Mouse (Mus musculus) limb, embryonic 13.5 days (tissue): Measurements from ENCODE around the gene Jph4. TPM values are rescaled to one million over a fixed set of nuclear protein-coding genes. Genes with fewer than 3 reads are reported as not detected.

Experiments
- ATAC-seq: fragments of 200-750 bp; cut with Nextera tagmentation; 2 replicates; pipeline ENCODE4 v1.8.0; 2017; ENCODE audit warnings: low read depth, moderate number of reproducible peaks, moderate TSS enrichment; ENCODE audit not compliant: low FRiP score
- H3K27ac ChIP-seq: fragments of 300-500 bp; sonication (generic); 2 replicates; pipeline ENCODE4 v1.5.1; 2015; ENCODE audit warnings: inconsistent platforms, mild to moderate bottlenecking, moderate library complexity
- H3K27me3 ChIP-seq: fragments of 300-500 bp; sonication (generic); 2 replicates; pipeline ENCODE4 v1.6.1; 2015; ENCODE audit warnings: mild to moderate bottlenecking, inconsistent platforms
- H3K36me3 ChIP-seq: fragments of 300-500 bp; sonication (generic); 2 replicates; pipeline ENCODE4 v1.6.1; 2015; ENCODE audit warnings: inconsistent platforms, mild to moderate bottlenecking, moderate library complexity
- H3K4me1 ChIP-seq: fragments of 300-500 bp; sonication (generic); 2 replicates; pipeline ENCODE4 v1.6.1; 2015; ENCODE audit warnings: inconsistent platforms
- H3K4me2 ChIP-seq: fragments of 300-500 bp; sonication (generic); replicated peaks from 2 replicates; pipeline ENCODE4 v1.6.1; 2015; ENCODE audit warnings: inconsistent platforms, mild to moderate bottlenecking, moderate library complexity
- H3K4me3 ChIP-seq: fragments of 300-500 bp; sonication (generic); 2 replicates; pipeline ENCODE4 v1.5.1; 2015; ENCODE audit warnings: moderate library complexity, mild to moderate bottlenecking, inconsistent platforms
- H3K9ac ChIP-seq: fragments of 300-500 bp; sonication (generic); 2 replicates; pipeline ENCODE4 v1.6.1; 2015; ENCODE audit warnings: mild to moderate bottlenecking, inconsistent platforms
- H3K9me3 ChIP-seq: fragments of 300-500 bp; sonication (generic); 2 replicates; pipeline ENCODE4 v1.6.1; 2016; ENCODE audit warnings: inconsistent platforms
- WGBS: fragments of 180-500 bp; shearing (Covaris S2); methylation state at CpG from one replicate; pipeline ENCODE4 v1.1.7; 2015; 5-methylcytosine and 5-hydroxymethylcytosine counted together
- polyA plus RNA-seq: library from polyadenylated mRNA; unstranded; fragments of >200 nt; fragmentation: Nextera tagmentation; extraction: Ambion mirVana; gene quantifications from 2 replicates; pipeline ENCODE4 v1.2.1, GENCODE M21; 2015

Jph4 gene
- polyA plus RNA-seq, 1 experiment from 2014 or later, result 2.2 TPM

GRCm38 (mm10) chr14:55091209-55091865 is 25.4 kb downstream of the Jph4 start:
- Histone ChIP-seq H3K27me3 (no peaks in the 10 kb centered on the region; the same call in 1 of the 2 replicates), H3K4me3 (peak overlapping the region; percentile 65), H3K4me2 (peak overlapping the region; percentile 80), H3K4me1 (peaks cover 30% of the 10 kb centered on the region), H3K36me3 (no peaks in the 10 kb centered on the region), H3K27ac (peak overlapping the region; percentile 61; the same call in 1 of the 2 replicates), H3K9ac (peak overlapping the region; percentile 79), H3K9me3 (no peaks in the 10 kb centered on the region)
- ATAC-seq, result no peak
- WGBS, result 4% methylated on average over 34 of the region's 34 CpGs

DNA sequence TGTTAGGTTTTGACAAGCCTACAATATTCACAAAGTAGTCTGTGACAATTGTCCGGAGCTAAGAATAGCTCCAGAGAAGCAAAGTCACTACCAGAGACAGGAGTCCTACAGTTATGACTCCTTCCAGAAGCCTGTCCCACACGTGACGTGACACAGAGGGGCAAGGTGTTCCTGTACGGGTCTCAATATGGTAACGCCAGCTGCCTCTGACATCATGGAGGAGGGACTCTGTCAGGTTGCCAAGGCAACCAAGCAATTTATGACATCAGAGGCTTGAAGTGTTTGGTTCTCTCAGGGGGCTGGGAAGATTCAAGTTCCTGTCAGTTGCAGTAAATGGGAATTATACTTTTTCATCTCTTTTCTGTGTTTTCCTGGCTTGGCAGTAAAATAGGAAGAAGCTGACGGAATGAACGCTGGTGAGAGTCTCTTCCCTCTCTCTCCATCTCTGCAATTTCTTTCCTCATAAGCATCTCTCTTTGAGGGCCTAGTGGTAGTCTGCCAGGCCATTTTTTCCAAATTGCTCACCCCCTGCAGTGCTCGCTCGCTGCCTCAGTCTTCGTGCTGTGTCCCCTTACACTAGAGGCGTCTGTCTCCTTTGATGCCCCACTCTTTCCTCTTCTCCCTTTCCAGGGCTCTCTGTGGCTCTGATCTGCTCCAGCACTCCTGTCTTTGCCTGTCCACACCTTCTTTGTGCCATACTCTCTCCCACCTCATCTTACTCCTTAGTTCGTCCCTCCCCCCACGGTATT is 27.4 kb downstream of the Jph4 start:
- WGBS, result 49% methylated on average over 13 of the region's 13 CpGs
- Histone ChIP-seq H3K9ac (no peak overlapping the region), H3K27me3 (no peaks in the 10 kb centered on the region; the same call in 1 of the 2 replicates), H3K9me3 (no peaks in the 10 kb centered on the region), H3K36me3 (no peaks in the 10 kb centered on the region), H3K4me2 (no peak overlapping the region), H3K27ac (no peak overlapping the region), H3K4me3 (no peak overlapping the region), H3K4me1 (peaks cover 19% of the 10 kb centered on the region)
- no peak for ATAC-seq

GRCm38 (mm10) chr14:55086009-55086514 is 30.7 kb downstream of the Jph4 start:
- Histone ChIP-seq H3K36me3 (no peaks in the 10 kb centered on the region), H3K27me3 (no peaks in the 10 kb centered on the region), H3K27ac (no peak overlapping the region), H3K9ac (no peak overlapping the region), H3K4me2 (no peak overlapping the region), H3K4me1 (peaks cover 11% of the 10 kb centered on the region), H3K9me3 (no peaks in the 10 kb centered on the region), H3K4me3 (no peak overlapping the region)
- ATAC-seq, result no peak
- WGBS, result 87% methylated on average over 6 of the region's 6 CpGs

- H3K27ac ChIP-seq, result no peak overlapping the region
Observed at GRCm38 (mm10) chr14:55085324-55086008, 31.3 kb downstream of the Jph4 start.

GRCm38 (mm10) chr14:55083481-55083880 is 33.3 kb downstream of the Jph4 start:
- no peaks in the 10 kb centered on the region for H3K9me3 ChIP-seq
- WGBS, result 70% methylated on average over 6 of the region's 6 CpGs
- H3K4me2 ChIP-seq, result no peak overlapping the region
- no peak overlapping the region for H3K27ac ChIP-seq
- peaks cover 14% of the 10 kb centered on the region for H3K4me1 ChIP-seq
- peaks cover 1% of the 10 kb centered on the region; the same call in 1 of the 2 replicates for H3K27me3 ChIP-seq
- no peak for ATAC-seq
- no peaks in the 10 kb centered on the region for H3K36me3 ChIP-seq
- no peak overlapping the region for H3K9ac ChIP-seq
- H3K4me3 ChIP-seq, result no peak overlapping the region

More at GRCm38 (mm10) chr14:55085324-55086008, 31.3 kb downstream of the Jph4 start:
- Histone ChIP-seq H3K36me3 (no peaks in the 10 kb centered on the region), H3K27me3 (no peaks in the 10 kb centered on the region), H3K4me3 (no peak overlapping the region), H3K4me2 (no peak overlapping the region), H3K9ac (no peak overlapping the region), H3K4me1 (peaks cover 7% of the 10 kb centered on the region; the same call in 1 of the 2 replicates), H3K9me3 (no peaks in the 10 kb centered on the region)
- whole genome bisulfite sequencing, result 29% methylated on average over 9 of the region's 9 CpGs
- ATAC-seq, result no peak

DNA sequence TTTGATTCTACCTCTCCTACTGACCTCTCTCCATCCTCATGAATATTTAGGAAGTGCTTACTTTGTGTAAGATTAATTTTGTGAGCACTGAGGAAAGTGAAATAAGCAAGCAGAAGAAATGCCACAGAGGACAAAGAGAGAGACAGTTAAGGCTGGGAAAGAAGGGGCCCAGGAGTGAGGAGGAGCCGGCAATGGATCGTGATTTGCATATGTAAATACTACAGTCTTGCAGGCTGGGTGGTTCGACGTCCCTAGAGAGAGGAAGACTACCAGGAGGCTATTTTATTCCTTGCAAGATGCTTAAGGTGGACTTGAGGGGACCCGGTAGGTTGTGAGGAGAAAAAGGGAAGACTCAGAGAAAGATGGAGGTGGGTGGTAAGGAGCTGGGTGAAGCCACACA is 35.6 kb downstream of the Jph4 start:
- H3K27ac ChIP-seq, result no peak overlapping the region
- no peak for ATAC-seq
- no peak overlapping the region for H3K4me2 ChIP-seq
- H3K4me3 ChIP-seq, result no peak overlapping the region
- no peaks in the 10 kb centered on the region for H3K9me3 ChIP-seq
- no peak overlapping the region for H3K9ac ChIP-seq
- 26% methylated on average over 5 of the region's 5 CpGs for WGBS
- peaks cover 30% of the 10 kb centered on the region for H3K4me1 ChIP-seq
- H3K36me3 ChIP-seq, result no peaks in the 10 kb centered on the region
- H3K27me3 ChIP-seq, result peaks cover 14% of the 10 kb centered on the region

- H3K4me3 ChIP-seq, result 0 out of 2 replicates have a peak overlapping the region, but pooled peaks have one; percentile 26
- peak; percentile 31; the same call in 1 of the 2 replicates for ATAC-seq
- peaks cover 14% of the 10 kb centered on the region for H3K27me3 ChIP-seq
- 0 out of 2 replicates have a peak overlapping the region, but pooled peaks have one; percentile 52 for H3K27ac ChIP-seq
- H3K36me3 ChIP-seq, result peaks cover 6% of the 10 kb centered on the region; the same call in 1 of the 2 replicates
- peak overlapping the region; percentile 56; the same call in 1 of the 2 replicates for H3K9ac ChIP-seq
- H3K4me2 ChIP-seq, result peak overlapping the region; percentile 60
- H3K9me3 ChIP-seq, result no peaks in the 10 kb centered on the region
- WGBS, result 18% methylated on average over 8 of the region's 8 CpGs
- peaks cover 31% of the 10 kb centered on the region for H3K4me1 ChIP-seq
Observed at GRCm38 (mm10) chr14:55079214-55079970, 37.3 kb downstream of the Jph4 start.

DNA sequence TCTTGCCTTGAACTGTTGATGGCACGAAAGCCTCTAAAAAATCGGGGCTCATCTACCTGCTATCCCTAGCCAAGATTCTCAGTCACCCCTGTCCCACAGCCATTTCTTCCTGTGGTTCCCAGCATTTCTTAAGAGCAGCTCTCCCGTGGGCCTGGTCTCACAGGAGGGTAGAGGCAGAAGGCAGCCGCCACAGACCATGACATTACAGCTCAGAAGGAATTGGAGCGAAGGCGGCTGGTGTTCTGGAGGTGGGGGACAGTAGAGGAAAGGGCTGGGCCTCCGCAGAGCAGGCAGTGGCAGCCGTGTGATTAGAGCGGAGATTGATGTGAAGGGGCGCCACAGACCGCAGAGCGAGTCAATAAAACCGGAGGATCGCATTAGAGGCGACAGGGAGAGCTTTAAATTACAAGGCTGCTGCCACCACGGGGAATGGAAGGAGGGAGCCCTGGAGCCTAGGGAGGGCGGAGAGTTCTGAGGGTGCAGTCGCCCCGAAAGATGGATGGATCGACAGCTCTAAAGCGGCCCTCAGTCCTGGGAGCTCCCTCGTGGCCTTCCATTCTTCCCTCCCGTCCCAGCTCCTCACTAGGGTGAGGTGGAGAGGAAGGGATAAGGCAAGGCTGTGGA is 38.3 kb downstream of the Jph4 start:
- Histone ChIP-seq H3K4me3 (peak overlapping the region; percentile 26), H3K4me1 (peaks cover 31% of the 10 kb centered on the region), H3K27me3 (peaks cover 14% of the 10 kb centered on the region), H3K9ac (peak overlapping the region; percentile 56), H3K9me3 (no peaks in the 10 kb centered on the region), H3K4me2 (peak overlapping the region; percentile 60), H3K27ac (peak overlapping the region; percentile 52; the same call in 1 of the 2 replicates), H3K36me3 (peaks cover 13% of the 10 kb centered on the region)
- 2% methylated on average over 23 of the region's 23 CpGs for WGBS
- 0 out of 2 replicates have a peak, but pooled peaks have one; percentile 24 for ATAC-seq

DNA sequence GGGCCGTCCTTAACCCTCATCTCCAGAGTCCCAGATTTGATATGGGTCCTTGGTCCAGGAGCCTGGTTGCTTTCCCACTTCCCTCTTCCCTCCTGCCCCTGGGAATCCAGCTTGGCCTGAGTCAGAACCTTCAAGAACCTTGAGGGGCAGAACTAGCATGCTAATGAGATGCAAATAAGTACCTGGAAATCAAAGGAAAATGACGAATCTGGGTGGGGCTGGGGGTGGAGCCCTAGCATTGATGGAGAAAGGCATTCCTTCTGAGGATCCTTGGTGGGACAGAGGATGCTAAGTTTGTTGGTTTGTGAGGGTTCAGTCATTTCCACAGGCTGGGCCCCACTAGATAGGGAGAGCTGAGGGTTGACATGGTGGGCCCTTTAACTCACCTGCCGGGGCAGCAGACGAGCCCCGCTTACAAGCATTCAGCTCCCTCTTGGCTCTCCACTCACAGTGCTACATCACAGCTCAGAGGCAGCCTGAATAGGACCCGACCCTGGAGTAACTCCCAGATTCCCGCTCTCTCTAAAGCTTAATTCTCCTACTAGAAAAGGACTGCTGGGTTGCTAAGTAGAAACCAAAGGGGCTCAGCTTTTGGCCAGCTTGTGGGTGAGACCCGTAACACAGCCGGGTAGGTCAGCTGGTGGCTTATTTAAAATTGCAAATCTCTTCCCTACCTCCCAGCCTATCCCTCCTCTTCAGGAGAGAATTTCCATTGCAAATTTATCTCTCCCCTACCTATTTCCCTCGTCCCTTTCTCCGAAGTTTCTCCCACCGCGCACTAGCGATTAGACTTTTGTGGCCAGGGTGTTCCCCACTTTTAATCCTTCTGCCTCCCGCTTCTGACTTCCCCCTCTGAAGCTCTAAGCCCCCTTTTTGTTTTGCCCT is 39.0 kb downstream of the Jph4 start:
- Histone ChIP-seq H3K36me3 (peaks cover 21% of the 10 kb centered on the region), H3K27ac (no peak overlapping the region), H3K4me2 (peak overlapping the region; percentile 60), H3K4me3 (peak overlapping the region; percentile 26), H3K4me1 (peaks cover 31% of the 10 kb centered on the region), H3K27me3 (peaks cover 17% of the 10 kb centered on the region), H3K9me3 (no peaks in the 10 kb centered on the region), H3K9ac (peak overlapping the region; percentile 56; the same call in 1 of the 2 replicates)
- ATAC-seq, result no peak
- WGBS, result 20% methylated on average over 15 of the region's 15 CpGs

DNA sequence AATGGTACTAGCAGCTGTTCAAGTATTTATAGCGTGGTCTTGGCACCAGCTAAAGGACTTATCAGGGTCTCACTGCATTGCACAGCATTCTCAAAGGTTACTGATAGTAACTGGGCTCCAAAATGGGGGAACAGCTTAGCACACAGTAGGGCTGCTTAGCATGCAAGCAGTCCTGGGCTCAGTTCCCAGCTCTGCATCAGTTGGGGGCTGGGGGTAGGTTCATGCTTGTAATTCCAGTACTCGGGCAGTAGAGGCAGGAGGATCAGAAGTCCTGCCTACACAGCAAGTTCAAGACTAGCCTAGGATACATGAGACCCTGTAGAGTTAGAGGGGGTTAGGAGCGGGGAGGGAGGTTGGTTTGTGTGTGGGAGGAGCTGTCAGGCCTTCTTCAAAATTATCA is 39.8 kb downstream of the Jph4 start:
- Histone ChIP-seq H3K27me3 (peaks cover 17% of the 10 kb centered on the region), H3K27ac (no peak overlapping the region)
- WGBS, result 56% methylated on average over 3 of the region's 3 CpGs

More for the DNA sequence above, 39.8 kb downstream of the Jph4 start:
- Histone ChIP-seq H3K9ac (no peak overlapping the region), H3K36me3 (peaks cover 23% of the 10 kb centered on the region), H3K4me3 (no peak overlapping the region), H3K4me1 (peaks cover 35% of the 10 kb centered on the region), H3K4me2 (no peak overlapping the region), H3K9me3 (no peaks in the 10 kb centered on the region)
- no peak for ATAC-seq
